Mouse (Mus musculus) heart, postnatal 14 days (tissue): Measurements from ENCODE around the gene Dlgap1. TPM values are rescaled to one million over a fixed set of nuclear protein-coding genes. Genes with fewer than 3 reads are reported as not detected.

ENCODE experiments used
- DNase-seq, 2 experiments: peaks; one replicate each; pipeline ENCODE4 v3.0.0; 2021 to 2022
- intact Hi-C: fragments of 180-260 bp; cut with DNase I; formaldehyde crosslinking; loops from one replicate; pipeline ENCODE4 v1.15.1; 2025
- long read RNA-seq, 2 experiments: library from polyadenylated mRNA; stranded (forward); transcript quantifications; one replicate each; pipeline ENCODE4 v2.0.0; 2021
- total RNA-seq, 2 experiments: library from RNA; stranded (reverse); gene quantifications; 2 replicates each; pipeline ENCODE4 v1.2.3; 2021

Gene Dlgap1
- total RNA-seq: 1 to 10 TPM in 1 of 2 experiments, under 1 TPM in 1; 0.39 to 1.3 TPM
- long read RNA-seq, experiment 1, partial matches to known transcripts: 0 of 2 reads
- long read RNA-seq, experiment 1, other reads (novel, unspliced or antisense): 2 of 2 reads
- long read RNA-seq, experiment 2, partial matches to known transcripts: 0 of 1 reads
- long read RNA-seq, experiment 2, other reads (novel, unspliced or antisense): 1 of 1 reads

DNA sequence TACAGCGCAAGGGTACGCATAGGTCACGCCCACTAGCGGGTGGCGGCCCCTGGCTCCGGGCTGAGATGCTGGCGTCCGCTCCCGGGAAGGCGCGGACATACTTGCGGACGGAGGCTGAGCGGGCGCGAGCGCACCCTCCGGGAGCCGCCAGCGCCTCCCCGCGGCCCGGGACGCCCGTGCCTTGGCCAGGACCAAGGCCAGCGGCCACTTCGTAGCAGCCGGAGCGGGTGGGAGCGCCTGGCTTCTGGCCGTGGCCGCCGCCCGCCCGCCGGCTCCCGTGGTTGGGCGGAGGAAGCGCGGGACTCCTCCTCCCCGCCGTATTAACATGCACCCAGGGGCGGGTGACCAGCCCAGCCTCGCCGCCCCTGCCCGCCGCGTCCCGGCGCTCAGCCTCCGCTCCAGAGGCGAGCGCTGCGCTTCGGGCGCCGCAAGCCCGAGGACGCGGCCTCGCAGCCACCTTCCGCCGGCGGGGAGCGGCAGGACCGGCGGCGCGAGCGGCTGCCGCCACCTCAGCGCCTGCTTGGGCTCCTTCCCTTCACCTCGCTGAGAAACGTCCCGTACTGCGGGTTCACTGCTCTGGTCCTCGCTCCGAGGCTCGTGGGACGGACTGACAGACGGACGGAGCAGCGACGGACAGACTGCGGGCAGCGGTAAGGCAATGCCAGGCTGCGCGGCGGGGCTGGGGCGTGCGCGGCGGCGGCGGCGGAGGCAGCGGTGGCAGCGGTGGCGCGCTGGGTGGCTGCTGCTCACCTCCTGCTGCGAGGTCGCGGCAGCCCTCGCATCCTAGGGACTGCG, at the start of gene Dlgap1:
Gene Dlgap1 (plus strand): TSS at position 53 of the 795 bp plus-strand sequence.
- peak; percentile 48 to 66 for DNase-seq
- intact Hi-C loops: no loop called here

DNA sequence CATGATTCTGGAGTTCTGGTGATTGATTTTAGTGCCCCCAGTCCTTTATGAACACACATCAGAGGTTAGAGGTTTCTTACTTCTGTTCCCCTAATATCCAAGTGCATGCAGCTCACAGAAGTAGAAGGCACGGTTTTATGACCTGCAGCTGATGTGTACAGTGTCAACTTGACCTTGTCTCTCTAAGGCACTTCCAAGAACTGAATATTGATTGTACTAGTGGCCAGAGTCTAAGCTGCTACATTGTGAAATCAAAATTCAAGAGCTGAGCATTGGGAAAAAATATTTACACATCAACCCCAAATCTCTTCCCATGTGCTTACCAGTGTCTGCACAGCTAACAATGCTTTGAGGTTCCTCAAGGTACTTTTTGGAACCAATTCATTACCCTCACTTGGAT, 13.9 kb upstream of the Dlgap1 start:
- intact Hi-C loops: no loop called here
- no peak for DNase-seq

- no peak for DNase-seq
- intact Hi-C loops: no loop called here
These were observed 1.2 kb downstream of the Dlgap1 start for GRCm38 (mm10) chr17:69969816-69970750.

DNA sequence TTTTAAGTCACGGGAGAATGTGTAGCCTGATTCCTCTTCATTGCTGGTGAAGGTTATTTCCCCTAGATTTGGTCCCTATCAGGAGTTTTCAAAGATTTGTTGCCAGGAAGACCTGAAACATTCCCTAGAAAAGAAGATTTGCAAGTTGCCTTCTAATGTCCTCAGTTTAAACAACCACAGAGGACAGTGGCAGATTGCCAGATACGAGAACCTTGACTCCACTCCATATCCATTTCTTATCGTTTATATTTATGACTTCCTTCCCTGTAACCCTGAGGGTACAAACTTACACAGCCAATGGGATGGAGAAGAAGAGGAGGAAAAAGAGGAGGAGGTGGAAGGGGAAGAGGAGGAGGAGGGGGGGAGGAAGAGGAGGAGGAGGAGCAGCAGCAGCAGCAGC, 4.2 kb downstream of the Dlgap1 start:
- no peak for DNase-seq
- intact Hi-C loops: no loop called here

DNA sequence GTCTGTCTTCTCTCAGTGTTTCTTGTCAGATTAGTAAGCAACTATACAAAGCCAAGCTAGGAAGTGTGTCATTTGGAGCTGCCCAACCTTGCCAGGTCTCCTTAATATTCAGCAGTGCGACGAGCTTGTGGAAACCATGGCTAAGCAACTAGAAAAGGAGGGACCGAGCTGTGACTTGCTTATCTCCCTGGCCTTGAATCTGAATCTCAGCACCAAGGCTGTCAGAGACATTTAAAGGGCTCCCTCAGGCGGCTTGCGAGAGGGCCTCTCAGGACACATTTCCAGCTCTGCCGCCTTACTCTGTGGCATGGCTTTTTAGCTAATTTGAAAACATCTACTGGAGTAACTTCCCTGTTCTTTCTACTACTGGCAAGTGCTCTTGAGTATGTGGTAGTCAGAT, 5.1 kb downstream of the Dlgap1 start:
- DNase-seq: no peak
- intact Hi-C loops: no loop called here

- no peak for DNase-seq
- intact Hi-C loops: no loop called here
These were observed 13.5 kb downstream of the Dlgap1 start for GRCm38 (mm10) chr17:69982236-69982923.

DNA sequence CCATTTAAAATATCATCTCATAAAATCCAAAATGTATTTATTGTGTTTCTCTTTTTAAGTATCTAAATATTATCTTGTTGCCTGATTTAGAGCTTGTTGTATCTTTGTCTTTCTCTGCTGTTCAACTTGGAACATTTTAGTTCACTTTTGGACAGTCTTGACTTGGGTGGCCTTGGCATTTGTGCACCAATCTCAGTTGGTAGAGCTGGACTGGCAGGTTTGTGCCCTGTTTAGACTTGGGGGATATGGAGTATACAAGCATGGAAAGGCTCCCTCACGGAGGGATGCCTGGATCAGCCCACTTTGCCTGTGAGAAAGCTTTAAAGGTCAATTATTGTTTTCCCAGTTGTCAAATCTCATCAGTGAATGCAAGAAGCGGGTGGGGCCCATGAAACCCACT, 27.5 kb downstream of the Dlgap1 start:
- DNase-seq: no peak
- intact Hi-C loops: no loop called here

- intact Hi-C loops: no loop called here
- no peak for DNase-seq
These were observed 33.2 kb downstream of the Dlgap1 start for GRCm38 (mm10) chr17:70002026-70002425.

DNA sequence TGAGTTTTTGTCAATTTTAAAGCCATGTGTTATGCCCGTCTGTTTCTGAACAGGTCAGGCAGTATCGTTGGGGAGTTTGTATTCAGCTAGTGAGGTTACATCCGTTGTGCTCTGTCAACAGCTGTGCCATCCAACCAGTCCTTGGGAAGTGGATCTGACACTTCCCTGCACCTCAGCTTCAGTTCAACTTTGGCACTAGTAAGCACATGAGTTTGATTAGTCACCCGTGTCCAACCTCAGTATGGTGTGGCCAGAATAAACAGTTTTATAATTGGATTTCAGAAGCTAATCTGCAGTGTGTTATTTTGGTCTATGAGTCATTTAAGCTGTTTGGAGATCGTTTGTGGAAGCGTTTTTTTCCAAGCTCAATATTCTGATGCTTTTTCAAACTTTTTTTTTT, 35.8 kb downstream of the Dlgap1 start:
- no peak for DNase-seq
- intact Hi-C loops: no loop called here

DNA sequence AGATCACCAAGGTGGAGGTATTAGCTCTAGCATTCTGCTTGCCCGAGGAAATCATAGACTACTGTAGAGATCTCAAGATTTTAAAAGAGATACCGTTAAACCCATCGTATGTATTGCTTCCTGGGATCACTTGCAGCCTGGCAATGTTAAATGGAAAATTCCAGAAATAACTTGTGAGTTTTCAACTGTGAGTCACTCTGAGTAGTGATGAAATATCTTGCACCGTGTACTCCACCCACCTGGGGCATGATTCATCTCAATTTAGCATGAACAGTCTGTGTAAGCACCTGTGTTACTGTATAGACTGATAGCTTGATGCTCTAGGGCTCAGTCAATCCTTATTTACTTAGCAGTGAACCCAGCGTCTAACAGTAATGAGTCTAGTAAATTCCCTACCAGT, 38.7 kb downstream of the Dlgap1 start:
- intact Hi-C loops: no loop called here
- no peak for DNase-seq

DNA sequence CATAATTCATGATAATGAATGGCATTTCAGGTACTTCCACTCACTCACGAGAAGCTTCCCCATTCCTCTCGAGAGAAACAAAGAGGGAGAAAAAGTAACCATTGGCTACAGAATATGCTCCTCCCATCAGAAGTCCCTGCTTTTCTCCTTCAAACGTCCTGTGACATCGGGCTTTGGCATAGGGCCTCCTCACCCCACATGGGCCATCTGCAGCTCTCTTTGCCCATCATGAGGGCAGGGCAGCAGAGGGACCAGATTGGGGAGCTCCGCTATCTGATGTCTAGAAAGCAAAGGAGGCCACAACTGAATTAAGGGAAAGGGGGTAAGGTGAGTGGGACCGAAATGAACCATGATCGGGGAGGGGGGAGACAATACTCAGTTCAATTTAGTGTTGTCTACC, 47.6 kb downstream of the Dlgap1 start:
- DNase-seq: no peak
- intact Hi-C loops: no loop called here

GRCm38 (mm10) chr17:70020376-70020775, 51.5 kb downstream of the Dlgap1 start:
- no peak for DNase-seq
- intact Hi-C loops: no loop called here

GRCm38 (mm10) chr17:70022618-70023017, 53.7 kb downstream of the Dlgap1 start:
- DNase-seq: no peak
- intact Hi-C loops: no loop called here

DNA sequence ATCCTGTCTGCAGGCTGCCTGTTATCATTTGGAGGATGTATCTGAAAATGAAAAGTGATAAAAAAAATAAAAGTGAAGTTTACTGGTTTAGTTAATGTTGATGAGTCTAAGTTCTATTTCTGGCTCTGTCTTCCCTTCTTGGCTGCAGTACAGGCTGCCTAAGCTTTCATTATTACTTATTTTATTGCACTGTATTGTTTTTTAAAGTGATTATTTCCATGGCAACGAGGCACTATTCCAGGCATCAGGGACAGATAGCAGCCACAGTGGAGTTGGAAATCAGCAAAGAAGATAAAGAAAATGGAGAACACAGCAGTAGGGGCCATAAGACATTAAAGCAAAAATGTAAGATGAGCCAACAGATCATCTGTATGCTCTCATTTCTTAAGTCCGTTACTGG, 66.0 kb downstream of the Dlgap1 start:
- no peak for DNase-seq
- intact Hi-C loops: no loop called here

- peak in 1 of 2 experiments; percentile 4 for DNase-seq
- intact Hi-C loops: no loop called here
These were observed 72.0 kb downstream of the Dlgap1 start for GRCm38 (mm10) chr17:70040751-70041430.

- intact Hi-C loops: no loop called here
- no peak for DNase-seq
These were observed 99.4 kb downstream of the Dlgap1 start for GRCm38 (mm10) chr17:70068281-70068680.

GRCm38 (mm10) chr17:70072066-70072465, 103.2 kb downstream of the Dlgap1 start:
- intact Hi-C loops: no loop called here
- no peak for DNase-seq

- intact Hi-C loops: no loop called here
- DNase-seq: no peak
These were observed 119.3 kb downstream of the Dlgap1 start for GRCm38 (mm10) chr17:70088220-70088619.

DNA sequence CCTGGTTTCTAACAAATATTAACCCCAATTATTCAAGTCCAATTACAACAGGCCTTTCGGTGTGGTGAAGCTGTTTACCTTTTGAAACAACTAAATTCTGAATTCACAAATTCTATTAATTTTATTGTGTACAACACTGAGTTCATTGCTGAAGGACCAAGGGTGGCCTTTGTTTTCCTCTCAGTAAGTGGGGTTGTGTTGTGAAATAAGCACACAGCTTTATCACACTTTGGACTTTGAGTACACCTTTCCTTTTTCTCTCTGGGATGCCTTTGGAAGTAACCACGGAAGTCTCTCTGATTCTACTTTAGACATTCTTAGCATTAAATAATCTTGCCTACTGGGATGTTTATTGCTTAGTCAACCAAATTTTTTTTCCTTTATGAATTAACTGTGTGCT, 121.9 kb downstream of the Dlgap1 start:
- no peak for DNase-seq
- intact Hi-C loops: no loop called here

- DNase-seq: no peak
- intact Hi-C loops: no loop called here
These were observed 160.3 kb downstream of the Dlgap1 start for GRCm38 (mm10) chr17:70129151-70129550.
